Mouse (Mus musculus): ENCODE measurements around the gene Gpr88.

DNA sequence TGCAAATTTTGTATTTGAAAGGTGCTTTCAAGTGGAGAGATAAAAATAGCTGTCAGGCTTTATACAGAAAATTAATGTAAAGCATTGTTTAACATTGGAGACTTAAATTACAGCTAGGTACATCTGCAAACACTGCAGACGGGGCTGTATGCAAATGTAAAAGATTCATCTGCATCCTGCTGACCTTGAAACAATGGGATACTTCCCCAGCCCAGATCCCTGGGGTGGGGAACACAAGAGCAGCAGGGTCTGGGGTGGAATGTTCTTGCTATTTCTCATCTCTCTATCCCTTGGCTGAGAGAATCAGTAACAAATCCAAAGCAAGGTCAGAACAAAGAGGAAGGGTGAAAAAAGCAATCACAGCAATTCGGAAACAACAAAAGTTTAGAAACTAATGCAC is 30.7 kb upstream of the Gpr88 start:
- no peak for TF ChIP-seq POLR2A (IDR thresholded peaks at IDR 0.05; ENCODE audit: low read depth, low read length)
- TF ChIP-seq CTCF (IDR thresholded peaks at IDR 0.05; ENCODE audit: borderline replicate concordance, insufficient read depth, low read length) = no peak
